Mouse (Mus musculus): ENCODE results near the gene Csdc2. TPM values are rescaled to one million over a fixed set of nuclear protein-coding genes. Genes with fewer than 3 reads are reported as not detected.

Csdc2 gene
- total RNA-seq, 2 experiments from 2014 or later, result 39.6 to 60.9 TPM

DNA sequence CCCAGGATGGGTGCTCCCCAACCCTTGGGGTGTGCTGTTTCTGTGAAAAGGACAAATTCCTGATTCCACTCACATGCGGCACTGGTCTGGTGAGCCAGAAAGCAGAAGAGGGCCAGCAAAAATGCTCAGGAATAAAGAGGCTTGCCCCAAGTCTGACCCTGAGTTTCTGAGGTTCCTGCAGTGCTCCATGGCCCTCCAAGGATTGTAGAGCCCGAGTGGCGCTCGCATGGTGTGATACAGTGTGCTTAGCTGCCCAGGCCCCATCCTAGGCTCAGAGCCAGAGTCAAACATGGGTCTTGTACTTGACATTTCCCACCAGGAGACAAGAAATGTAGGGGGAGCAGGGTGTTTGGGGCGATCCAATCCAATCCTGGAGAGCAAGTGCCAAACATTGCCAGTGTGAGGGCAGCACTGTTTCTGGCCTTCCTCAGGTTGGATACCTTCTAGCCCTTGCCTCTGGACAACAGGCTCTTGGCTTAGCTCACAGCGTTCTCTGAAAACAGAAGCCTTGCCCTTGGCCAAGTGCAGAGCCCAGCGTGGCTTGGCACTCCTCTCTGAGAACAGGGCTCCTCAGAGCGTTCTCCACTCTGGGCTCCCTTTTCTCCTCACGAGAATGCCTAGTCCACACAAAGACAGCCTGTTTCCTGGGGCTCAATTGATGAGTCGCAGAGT is 15.9 kb upstream of the Csdc2 start:
- DNase-seq, result no peak
- intact Hi-C loops (cut with DNase I), result no loop called here

GRCm38 (mm10) chr15:81921255-81921654 is 15.3 kb upstream of the Csdc2 start:
- intact Hi-C loops (cut with DNase I), result no loop called here
- DNase-seq, result no peak

- intact Hi-C loops (cut with DNase I), result no loop called here
- no peak for DNase-seq
Measured at GRCm38 (mm10) chr15:81924933-81925332, 11.6 kb upstream of the Csdc2 start.

DNA sequence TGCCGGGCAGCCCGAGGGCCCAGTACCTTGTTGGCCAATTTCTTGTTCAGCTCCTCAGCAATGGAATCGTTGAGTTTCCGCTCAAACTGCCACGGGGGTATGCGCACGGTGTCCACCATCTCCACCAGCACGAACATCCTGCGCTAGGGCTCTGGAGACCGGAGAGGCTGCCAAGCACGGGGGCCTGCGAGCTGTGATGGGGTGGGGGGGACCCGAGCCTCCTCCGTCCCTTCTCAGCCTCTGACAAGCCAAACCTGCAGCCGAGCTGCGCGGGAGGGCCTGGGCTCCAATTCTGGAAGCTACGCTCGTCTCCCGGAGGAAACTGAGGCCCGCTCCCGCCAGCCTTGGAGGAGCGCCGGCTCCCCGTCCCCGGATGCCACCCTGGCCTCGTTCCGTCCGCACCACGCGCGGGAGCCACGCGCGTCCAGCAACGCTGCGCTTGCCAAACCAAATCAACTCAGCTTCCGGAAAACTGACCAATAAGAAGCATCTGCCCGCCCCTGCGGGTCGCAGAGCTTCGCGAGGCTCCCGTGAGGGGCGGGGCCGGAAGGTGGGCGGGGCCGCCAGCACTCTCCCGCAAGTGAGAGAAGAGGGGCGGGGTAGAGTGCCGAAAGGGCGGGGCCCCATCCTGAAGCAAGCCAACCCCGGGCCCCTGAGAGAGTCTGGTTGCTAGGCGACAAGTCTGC is 10.7 kb upstream of the Csdc2 start, which contains the start of gene Polr3h:
TSS of gene Polr3h (minus strand) at position 481 of the 686 bp plus-strand sequence.
- intact Hi-C loops (cut with DNase I), result no loop called here
- DNase-seq, result peak; percentile 93 to 96

DNA sequence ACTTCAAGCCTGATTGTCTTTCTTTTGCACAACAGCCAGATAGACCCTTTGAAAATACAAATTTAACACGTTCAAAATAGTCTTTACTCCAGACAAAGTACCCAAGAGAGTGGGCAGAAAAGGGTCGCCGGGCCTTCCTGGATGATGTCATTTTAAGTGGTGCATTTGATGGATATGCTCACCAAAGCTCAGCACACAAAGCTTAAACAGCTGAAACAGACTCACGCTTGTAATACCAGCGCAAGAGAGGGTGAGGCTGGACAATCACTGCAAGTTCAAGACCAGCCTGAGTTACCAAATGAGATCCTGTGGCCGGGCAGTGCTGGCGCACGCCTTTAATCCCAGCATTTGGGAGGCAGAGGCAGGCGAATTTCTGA is 10.1 kb upstream of the Csdc2 start:
- no peak for DNase-seq
- intact Hi-C loops (cut with DNase I), result no loop called here

GRCm38 (mm10) chr15:81927741-81928140 is 8.8 kb upstream of the Csdc2 start:
- no peak for DNase-seq
- intact Hi-C loops (cut with DNase I), result no loop called here

GRCm38 (mm10) chr15:81928277-81928676 is 8.3 kb upstream of the Csdc2 start:
- peak; percentile 52 to 61 for DNase-seq

DNA sequence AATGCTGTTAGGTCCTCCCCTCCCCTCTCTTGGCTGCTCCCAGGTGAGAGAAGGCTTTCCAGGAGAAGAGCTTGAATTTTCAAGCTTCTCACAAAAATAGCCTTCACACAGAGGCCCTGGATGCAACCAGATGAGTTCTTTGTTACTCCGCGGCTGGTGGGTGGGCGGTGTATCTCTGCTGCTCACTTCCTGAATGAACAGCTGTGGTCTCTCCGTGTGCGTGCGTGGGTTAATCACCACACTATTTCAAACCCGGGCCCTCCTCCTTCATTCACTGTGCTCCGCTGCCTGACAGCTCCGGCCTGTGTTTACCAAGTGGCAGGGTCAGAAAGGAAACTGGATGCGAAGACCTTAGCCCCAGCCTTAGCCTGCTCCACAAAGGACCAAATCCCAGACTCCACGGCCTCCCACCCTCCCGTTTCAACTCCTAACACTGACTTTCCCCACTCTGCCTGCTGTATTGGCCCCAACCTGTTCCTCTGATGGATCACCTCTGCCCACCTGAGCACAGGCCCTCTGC is 3.5 kb upstream of the Csdc2 start:
- no peak for DNase-seq
- intact Hi-C loops (cut with DNase I), result no loop called here

More at GRCm38 (mm10) chr15:81928277-81928676, 8.3 kb upstream of the Csdc2 start:
- intact Hi-C loops (cut with DNase I), result no loop called here

GRCm38 (mm10) chr15:81933986-81934385 is 2.6 kb upstream of the Csdc2 start:
- intact Hi-C loops (cut with DNase I), result no loop called here
- DNase-seq, result no peak

DNA sequence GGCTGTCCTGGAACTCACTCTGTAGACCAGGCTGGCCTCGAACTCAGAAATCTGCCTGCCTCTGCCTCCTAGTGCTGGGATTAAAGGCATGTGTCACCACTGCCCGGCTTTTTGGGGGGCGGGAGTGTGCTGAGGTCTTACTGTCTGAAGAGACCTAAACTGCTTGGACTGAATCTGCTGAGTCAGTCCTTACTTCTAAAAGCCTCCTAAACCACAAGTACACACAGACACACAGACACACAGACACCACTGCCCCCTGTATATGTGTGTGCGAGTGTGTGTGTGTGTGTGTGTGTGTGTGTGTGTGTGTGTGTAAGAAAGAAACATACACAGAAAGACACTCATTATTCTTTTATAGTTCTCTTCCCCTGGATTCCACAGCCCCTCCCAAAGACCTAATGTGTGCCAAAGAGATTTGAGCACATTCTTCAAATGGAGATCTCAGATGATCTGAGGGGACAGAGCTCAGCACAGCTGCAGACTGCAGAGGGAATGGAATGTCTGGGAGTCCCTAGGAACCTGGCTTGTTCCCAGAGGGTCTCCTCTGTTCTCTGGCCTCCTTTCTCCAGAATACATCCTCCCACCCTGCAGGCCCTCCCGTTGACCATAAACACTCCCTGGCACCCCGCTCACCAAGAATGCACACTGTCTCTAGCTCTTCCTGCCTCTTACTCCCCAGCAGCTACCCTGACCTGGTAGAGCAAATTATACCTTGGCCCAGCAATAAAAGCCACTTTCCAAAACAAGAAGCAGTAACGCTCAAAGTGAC is 506 bp upstream of the Csdc2 start:
- no peak for DNase-seq
- intact Hi-C loops (cut with DNase I), result no loop called here

- intact Hi-C loops (cut with DNase I), result no loop called here
- DNase-seq, result peak; percentile 56 to 64
Measured at GRCm38 (mm10) chr15:81937098-81937972, 776 bp downstream of the Csdc2 start.

DNA sequence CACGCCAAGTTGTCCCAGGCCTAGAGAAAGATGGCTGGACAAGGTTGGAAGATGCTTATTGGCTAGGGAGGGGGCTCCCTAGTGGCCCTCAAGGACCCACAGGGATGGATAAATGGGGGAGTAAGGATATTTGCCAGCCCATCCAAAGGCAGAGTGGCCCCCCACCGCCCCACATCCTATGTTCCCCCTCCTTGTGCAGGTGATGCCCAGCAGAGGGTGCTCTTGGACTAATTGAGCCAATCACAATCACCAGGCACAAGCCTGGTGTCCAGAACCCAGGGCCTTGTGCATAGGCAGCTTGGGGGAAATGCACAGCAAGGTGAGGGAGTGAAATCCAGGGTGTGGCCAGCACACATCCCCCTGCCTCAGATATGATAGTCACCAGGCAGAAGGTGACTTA is 1.7 kb downstream of the Csdc2 start:
- DNase-seq, result peak; percentile 45 to 60
- intact Hi-C loops (cut with DNase I), result no loop called here

DNA sequence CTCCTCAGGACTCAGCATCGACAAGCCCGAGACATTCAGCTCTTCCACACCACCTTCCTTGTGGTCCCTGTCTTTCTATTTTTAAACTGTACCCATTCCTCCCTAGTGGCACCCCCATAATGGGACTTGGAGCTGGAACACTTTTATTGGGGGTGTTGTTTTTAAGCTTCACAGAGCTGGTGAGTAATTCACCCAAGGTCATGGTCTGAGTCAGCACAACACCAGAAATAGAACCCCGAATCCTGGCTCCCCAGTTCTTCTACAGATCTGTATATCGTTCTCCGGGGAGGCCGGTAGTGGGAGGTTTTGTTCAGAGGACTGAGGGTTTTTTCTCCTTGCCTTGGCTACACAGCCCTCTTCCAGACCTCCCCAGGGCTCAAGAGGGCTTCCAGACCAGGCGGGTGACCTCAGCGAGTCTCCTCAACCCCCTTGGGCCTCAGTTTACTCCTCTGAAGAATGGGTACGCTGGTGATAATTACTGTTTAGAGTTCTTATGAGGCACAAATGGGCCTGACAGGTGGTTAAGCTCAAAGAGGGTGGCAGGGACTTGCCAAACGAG is 2.7 kb downstream of the Csdc2 start:
- DNase-seq, result no peak
- intact Hi-C loops (cut with DNase I), result no loop called here

DNA sequence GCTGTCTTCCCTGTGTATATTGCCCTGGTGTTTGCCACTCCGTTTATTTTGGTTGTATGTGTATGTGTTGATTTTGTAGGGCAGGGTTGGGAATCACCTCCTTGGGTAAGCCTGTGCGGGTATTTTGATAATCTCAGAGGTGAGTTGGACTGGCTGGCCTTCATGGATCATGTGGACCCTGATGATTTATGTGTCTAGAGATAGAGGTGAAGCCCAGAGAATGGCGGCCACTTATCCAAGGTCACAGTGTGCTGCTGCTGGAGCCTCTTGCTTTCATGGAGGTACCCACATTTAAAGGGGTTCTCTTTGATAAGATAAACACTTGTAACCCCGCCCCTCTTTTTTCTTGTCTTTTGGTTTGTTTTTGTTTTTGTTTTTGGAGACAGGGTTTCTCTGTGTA is 3.2 kb downstream of the Csdc2 start:
- intact Hi-C loops (cut with DNase I), result loop anchor here (10.0 kb wide), 1 partner anchor 55 kb away; no protein-coding TSS in a partner anchor
- no peak for DNase-seq

DNA sequence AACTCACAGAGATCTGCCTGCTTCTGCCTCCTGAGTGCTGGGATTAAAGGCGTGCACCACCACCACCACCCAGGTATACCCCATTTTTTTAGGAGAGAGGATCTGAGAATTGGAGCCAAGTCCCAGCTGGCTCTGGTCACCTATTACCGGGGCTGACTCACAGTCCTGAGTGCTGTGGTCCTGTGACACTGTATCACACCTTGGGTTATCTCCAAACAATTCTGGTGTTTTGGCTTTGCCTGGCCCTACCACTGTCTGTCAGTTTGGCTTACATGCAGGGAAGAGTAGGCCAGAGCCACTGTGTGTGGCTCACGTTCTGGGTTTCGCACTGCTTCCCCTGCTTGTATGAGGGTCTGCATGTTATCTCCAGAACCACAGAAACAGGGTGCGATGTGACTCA is 3.7 kb downstream of the Csdc2 start:
- intact Hi-C loops (cut with DNase I), result loop anchor here (10.0 kb wide), 1 partner anchor 55 kb away; no protein-coding TSS in a partner anchor
- DNase-seq, result no peak

DNA sequence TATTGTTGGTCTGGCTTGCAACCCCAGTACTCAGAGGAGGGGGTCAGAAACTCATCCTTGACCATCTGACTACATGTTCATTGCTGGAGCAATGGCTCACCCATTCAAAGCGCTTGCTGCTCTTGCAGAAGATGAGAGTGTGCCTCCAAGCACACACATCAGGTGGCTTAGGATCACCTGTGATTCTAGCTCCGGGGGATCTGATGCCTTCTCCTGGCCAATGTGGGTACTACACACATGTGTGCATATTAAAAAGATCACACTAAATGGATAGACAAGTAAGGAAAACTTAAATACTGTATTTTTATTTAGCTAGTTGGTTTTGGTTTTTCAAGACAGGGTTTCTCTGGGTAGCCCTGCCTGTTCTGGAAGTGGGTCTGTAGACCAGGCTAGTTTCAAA is 4.5 kb downstream of the Csdc2 start:
- intact Hi-C loops (cut with DNase I), result loop anchor here (10.0 kb wide), 1 partner anchor 54 kb away; no protein-coding TSS in a partner anchor
- DNase-seq, result no peak

- intact Hi-C loops (cut with DNase I), result loop anchor here (10.0 kb wide), 1 partner anchor 52 kb away; no protein-coding TSS in a partner anchor
- no peak for DNase-seq
Measured at GRCm38 (mm10) chr15:81943176-81943749, 6.7 kb downstream of the Csdc2 start.

GRCm38 (mm10) chr15:81949076-81949475 is 12.5 kb downstream of the Csdc2 start:
- intact Hi-C loops (cut with DNase I), result loop anchor here (10.0 kb wide), 1 partner anchor 46 kb away; no protein-coding TSS in a partner anchor

GRCm38 (mm10) chr15:81949476-81950131 is 13.0 kb downstream of the Csdc2 start:
- no peak for DNase-seq
- intact Hi-C loops (cut with DNase I), result loop anchor here (10.0 kb wide), 1 partner anchor 45 kb away; no protein-coding TSS in a partner anchor

More at GRCm38 (mm10) chr15:81949076-81949475, 12.5 kb downstream of the Csdc2 start:
- no peak for DNase-seq

Data from heart, postnatal 14 days (tissue).